Mouse (Mus musculus) liver, adult (tissue): Measurements from ENCODE around the gene Card6.
A peak's percentile ranks its signal among the peaks of the same experiment; 100 is the strongest.

Source experiments
- GATA4 ChIP-seq: IDR thresholded peaks from 2 replicates; pipeline ENCODE4 v1.6.1; 2014; ENCODE audit warnings: mild to moderate bottlenecking, low read length; ENCODE audit not compliant: insufficient replicate concordance

Gene Card6

DNA sequence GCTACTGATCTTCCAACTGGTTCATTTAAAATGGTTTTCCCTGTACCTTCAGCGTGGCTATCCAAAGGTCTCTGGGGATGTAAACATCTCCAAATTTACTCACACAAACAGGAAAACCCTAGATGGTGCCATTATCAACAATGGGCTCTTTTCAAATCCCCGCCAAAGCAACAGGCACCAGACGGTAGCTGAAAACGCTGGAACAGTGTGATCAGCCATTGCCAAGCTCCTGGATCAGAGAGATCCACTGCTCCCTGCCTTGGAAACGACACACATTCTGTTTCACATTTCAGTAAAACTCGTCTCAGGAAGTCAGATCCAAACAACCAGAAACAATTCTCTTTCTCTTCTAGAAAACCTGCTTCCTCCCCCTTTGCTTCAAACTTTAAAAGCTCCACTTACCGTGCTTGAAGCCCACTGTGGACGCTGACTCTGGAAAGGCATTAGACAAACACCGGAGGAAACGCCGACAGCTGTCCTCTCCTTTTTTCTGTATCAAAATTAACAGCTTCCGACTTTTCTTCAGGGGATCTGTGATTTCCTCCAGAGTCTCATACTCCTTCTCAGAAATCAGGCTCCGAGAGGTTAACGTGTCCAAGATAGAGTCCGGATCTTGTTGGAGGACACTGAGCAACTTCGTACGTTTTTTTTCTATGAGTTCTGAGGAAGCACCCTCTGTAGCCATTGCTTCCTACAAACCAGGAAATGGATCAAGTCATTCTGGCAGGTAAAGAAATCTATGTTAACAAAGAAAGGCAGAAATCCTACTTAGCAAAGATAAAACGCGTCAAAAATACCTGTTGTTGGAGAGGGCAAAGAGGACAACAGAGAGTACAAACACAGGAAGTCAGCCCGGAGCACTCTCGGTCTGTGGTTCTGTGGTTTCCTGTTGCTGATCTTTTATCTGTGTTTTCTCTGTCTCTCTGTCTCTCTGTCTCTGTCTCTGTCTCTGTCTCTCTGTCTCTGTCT is at the start of gene Card6:
Gene Card6, minus strand, starts transcription at position 854 of the 969 bp plus-strand sequence.
- peak; percentile 68 for TF ChIP-seq GATA4

GRCm38 (mm10) chr15:5157386-5157785 is 49.0 kb upstream of the Card6 start:
- TF ChIP-seq GATA4 = no peak

DNA sequence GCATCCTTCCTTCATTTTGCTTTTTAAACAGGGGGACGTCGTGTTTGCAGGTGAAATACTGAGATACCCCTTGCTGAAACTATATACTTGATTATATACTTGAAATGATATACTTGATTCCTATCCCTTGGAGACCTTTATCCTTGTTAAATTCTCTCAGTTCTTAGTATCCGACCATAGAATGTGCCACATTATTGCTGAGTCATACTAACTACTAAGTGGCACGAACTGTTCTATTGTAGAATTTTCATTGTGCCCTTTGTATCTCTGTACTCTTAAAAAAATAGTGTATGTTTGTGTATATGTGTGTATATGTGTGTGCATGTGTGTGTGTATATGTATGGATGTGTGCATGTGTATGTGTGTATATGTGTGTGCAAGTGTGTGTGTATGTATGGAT is 48.0 kb upstream of the Card6 start:
- TF ChIP-seq GATA4 = no peak

GRCm38 (mm10) chr15:5155093-5155492 is 46.8 kb upstream of the Card6 start:
- TF ChIP-seq GATA4 = no peak

DNA sequence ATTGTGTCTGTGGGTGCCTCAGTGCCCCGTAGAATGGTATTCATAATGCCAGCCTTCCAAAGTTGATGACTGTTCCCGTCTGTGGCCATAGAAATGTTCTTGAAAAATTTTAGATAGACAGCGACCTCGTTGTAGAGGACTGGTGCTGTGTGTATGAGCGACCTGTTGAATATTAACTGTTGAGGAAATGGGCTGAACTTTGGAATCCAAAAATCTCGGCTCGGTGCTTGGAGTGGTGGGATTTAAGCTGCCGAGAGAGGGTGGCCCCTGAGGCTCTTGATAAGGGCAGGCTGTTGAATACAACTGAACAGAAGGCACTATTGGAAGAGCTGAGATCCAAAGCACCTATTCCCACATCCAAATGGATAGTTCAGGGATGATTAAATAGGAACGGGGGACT is 46.3 kb upstream of the Card6 start:
- TF ChIP-seq GATA4 = no peak

- TF ChIP-seq GATA4 = no peak
Observed at GRCm38 (mm10) chr15:5152171-5152570, 43.8 kb upstream of the Card6 start.

- no peak for TF ChIP-seq GATA4
Observed at GRCm38 (mm10) chr15:5149187-5149586, 40.8 kb upstream of the Card6 start.

DNA sequence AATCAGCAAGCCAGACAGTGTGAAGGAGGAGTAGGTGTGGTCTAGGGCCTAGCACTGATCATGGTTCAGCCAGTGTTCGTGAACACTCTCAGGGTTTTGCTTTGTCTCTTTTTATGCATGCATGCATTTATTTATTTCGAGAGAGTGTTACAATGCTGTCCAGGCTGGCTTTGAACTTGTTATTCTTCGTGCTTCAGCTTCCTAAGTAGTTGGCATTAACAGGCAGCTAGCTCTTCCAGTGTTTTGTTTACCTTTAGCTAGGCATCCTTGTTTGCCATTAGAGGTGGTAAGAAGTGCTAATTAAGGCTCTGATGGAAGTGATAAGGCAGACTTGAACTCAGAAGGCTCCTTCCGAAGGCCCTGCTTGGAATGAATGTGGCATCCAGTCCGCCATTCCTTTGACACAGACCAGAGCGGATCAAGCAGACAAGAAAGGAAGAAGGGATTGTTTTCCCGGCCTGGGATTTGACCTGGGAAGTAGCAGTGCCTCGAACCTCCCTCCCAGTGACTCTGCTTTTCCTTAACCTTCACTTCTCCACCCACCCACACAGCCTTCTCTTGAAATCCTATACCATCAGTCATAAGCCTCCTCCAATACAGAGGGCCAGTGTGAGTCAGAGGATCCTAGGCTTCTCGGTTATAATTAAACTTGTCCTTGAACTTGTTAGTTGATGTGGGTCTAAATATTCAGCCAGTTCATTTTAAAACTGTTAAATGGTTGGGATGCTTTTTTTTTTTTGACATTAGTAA is 37.0 kb upstream of the Card6 start:
- TF ChIP-seq GATA4 = no peak

- TF ChIP-seq GATA4 = no peak
Observed at GRCm38 (mm10) chr15:5144021-5144778, 35.9 kb upstream of the Card6 start.

DNA sequence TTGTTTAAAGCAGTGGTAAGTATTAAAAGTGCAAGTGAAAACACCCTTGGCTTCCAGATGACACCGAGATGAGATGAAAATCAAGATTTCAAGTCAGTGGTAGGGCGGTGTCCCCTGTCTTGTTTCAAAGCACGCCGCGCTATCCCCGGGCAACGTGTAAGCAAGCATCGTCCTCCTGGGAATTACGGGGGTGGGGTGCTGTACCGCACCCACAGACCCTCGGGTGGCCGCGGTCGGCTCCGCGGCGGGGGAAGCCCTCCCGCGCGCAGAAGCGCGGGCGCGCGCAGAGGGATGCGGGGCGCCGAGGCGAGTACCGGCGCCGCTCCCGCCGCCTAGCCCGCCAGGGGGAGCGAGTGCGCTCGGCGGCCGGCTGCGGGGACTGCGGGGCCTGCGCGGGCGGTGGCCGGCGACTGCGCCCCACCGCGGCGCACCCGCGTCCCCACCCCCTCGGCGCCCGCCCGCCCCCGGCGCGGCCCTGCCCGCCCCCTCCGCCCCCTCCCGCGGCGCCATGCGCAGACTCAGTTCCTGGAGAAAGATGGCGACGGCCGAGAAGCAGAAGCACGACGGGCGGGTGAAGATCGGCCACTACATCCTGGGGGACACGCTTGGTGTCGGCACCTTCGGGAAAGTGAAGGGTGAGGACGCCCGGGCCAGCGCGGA is 35.2 kb upstream of the Card6 start, which contains the start of gene Prkaa1:
Gene Prkaa1, plus strand, starts transcription at position 501 of the 660 bp plus-strand sequence.
- no peak for TF ChIP-seq GATA4

DNA sequence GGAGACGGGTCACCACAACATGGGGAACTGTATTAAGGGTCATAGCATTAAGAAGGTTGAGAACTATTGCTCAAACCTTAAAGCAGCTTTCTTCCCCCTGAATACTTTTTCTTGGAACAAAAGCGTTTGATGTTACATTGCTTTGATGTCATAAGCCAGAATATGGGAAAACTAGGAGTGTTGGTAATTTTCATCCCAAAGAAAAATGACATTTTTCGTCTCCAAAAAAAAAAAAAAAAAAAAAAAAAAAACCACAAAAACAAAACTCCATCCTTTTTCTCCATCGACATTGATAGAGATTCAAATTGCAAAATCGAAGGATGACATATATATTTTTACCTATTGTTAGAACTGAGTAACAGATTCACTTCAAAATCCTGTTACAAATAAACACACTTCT is 34.4 kb upstream of the Card6 start:
- no peak for TF ChIP-seq GATA4

DNA sequence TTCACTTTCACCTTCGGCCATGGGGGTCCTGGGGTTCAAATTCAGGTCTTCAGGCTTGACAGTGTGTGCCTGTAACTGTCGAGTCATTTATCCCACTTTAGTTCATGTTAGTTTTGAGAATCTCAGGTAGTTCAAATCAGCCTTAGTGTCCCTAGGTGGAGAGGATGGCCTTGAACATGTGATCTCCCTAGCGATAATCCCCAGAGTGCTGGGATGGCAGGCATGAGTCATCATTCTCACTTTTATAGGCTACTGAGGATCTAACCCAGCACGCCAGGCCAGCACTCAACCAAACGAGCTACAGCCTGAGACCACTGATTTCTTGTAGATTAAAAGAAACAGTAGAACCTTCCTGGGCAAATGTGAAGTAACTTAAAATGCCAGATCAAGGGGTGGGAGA is 33.7 kb upstream of the Card6 start:
- no peak for TF ChIP-seq GATA4

DNA sequence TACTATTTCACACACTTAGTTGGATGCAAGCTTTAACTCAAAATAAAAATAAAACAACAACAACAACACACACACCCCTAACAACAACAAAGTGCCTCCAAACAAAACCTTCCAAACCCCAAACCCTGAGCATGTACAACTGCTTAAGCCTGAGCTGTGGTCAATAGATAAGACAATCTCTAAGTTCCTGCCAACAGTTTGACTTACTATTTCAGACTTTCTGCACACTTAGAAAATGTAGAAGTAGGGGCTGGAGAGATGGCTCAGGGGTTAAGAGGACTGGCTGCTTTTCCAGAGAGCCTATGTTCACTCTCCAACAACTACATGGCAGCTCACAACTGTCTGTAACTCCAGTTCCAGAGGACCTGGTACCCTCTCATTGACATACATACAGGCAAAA is 32.0 kb upstream of the Card6 start:
- TF ChIP-seq GATA4 = no peak

- TF ChIP-seq GATA4 = no peak
Observed at GRCm38 (mm10) chr15:5139863-5140262, 31.5 kb upstream of the Card6 start.

DNA sequence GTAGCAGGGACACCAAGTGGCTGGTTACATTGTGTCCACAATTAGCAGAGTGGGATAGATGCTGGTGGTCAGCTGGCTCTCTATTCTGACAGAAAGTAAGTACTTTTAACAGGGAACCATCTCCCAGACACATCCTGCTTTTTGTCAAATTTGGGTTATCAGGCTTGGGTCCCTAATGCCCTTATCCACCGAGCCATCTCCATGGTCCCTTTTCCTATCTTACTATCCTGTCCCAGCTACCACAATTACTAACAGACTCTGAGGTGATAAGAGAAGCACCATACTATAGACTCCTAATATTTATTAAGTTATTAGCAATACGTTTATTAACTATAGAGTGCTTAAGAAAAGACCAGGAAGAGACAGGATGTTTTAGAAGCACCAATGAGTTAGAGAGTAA is 31.0 kb upstream of the Card6 start:
- no peak for TF ChIP-seq GATA4
